Mouse (Mus musculus) CH12.LX (cell line): ENCODE data around the gene Spx. TPM values are rescaled to one million over a fixed set of nuclear protein-coding genes. Genes with fewer than 3 reads are reported as not detected.

Experiments used
- DNase-seq: peaks from one replicate; pipeline ENCODE4 v3.0.0-alpha.2; 2013; ENCODE audit errors: extremely low read depth
- H3K27ac ChIP-seq: 2 replicates; pipeline ENCODE4 v1.5.1; 2012; ENCODE audit warnings: low read depth, mild to moderate bottlenecking, control low read depth, moderate library complexity; ENCODE audit not compliant: insufficient read depth
- H3K27me3 ChIP-seq: replicated peaks from 2 replicates; pipeline ENCODE3; 2012; ENCODE audit warnings: inconsistent platforms
- H3K36me3 ChIP-seq, 2 experiments: replicated peaks in 1 of 2; 2 replicates each; pipeline versions ENCODE3 to v1.6.1; 2012; ENCODE audit warnings: inconsistent platforms in 1 of 2, low read length in 1 of 2, mild to moderate bottlenecking in 1 of 2, mixed read lengths in 1 of 2, moderate library complexity in 1 of 2; ENCODE audit not compliant: control insufficient read depth in 1 of 2, insufficient read depth in 1 of 2
- H3K4me1 ChIP-seq, 2 experiments: 2 replicates each; pipeline ENCODE4 v1.6.1; 2012; ENCODE audit warnings: inconsistent platforms in 1 of 2, moderate library complexity in 1 of 2; ENCODE audit not compliant: insufficient read depth in 2 of 2, control insufficient read depth in 1 of 2
- H3K4me2 ChIP-seq: 2 replicates; pipeline ENCODE4 v1.6.1; 2012; ENCODE audit warnings: low read depth, mild to moderate bottlenecking, control low read depth; ENCODE audit not compliant: poor library complexity, insufficient read depth, severe bottlenecking
- H3K4me3 ChIP-seq, 3 experiments: fragments of 150-350 bp in 1 of 3; sonication (generic) in 1 of 3; replicated peaks in 1 of 3; 2 replicates each; pipeline versions ENCODE3 to v1.5.1; 2011 to 2012; ENCODE audit warnings: low read depth in 2 of 3, low read length in 2 of 3, mild to moderate bottlenecking in 2 of 3, moderate library complexity in 2 of 3, control low read depth in 1 of 3, improper control_type of control experiment in 1 of 3, inconsistent platforms in 1 of 3, mixed read lengths in 1 of 3; ENCODE audit not compliant: poor library complexity in 1 of 3
- H3K79me2 ChIP-seq: replicated peaks from 2 replicates; pipeline ENCODE4 v1.6.1; 2012; ENCODE audit warnings: mild to moderate bottlenecking, moderate library complexity; ENCODE audit not compliant: control insufficient read depth, poor library complexity, insufficient read depth, severe bottlenecking; ENCODE audit errors: extremely low read depth
- H3K9ac ChIP-seq: 2 replicates; pipeline ENCODE4 v1.6.1; 2012; ENCODE audit warnings: low read depth, mild to moderate bottlenecking, control low read depth, moderate library complexity; ENCODE audit not compliant: insufficient read depth
- H3K9me3 ChIP-seq: replicated peaks from 2 replicates; pipeline ENCODE3; 2012; ENCODE audit warnings: low read length, inconsistent platforms, mixed read lengths
- BHLHE40 ChIP-seq: IDR thresholded peaks from 2 replicates; pipeline ENCODE4 v1.6.1; 2011; ENCODE audit warnings: mild to moderate bottlenecking, low read depth, low read length, improper control_type of control experiment
- CHD1 ChIP-seq: IDR thresholded peaks from 2 replicates; pipeline ENCODE4 v1.6.1; 2012; ENCODE audit warnings: low read depth, low read length, improper control_type of control experiment, inconsistent platforms
- CHD2 ChIP-seq: IDR thresholded peaks from 2 replicates; pipeline ENCODE4 v1.6.1; 2011; ENCODE audit warnings: low read length, improper control_type of control experiment
- CTCF ChIP-seq, 2 experiments: IDR thresholded peaks in 1 of 2; conservative IDR thresholded peaks in 1 of 2; 2 replicates each; pipeline ENCODE4 v1.5.1; 2011 to 2012; ENCODE audit warnings: low read depth in 2 of 2, low read length in 2 of 2, improper control_type of control experiment in 1 of 2, inconsistent platforms in 1 of 2, mild to moderate bottlenecking in 1 of 2, moderate library complexity in 1 of 2
- E2F4 ChIP-seq: IDR thresholded peaks from 2 replicates; pipeline ENCODE4 v1.6.1; 2011; ENCODE audit warnings: low read depth, low read length, improper control_type of control experiment; ENCODE audit not compliant: insufficient replicate concordance
- ELF1 ChIP-seq: IDR thresholded peaks from 2 replicates; pipeline ENCODE4 v1.6.1; 2014; ENCODE audit warnings: low read depth, mild to moderate bottlenecking, inconsistent platforms, low read length, improper control_type of control experiment
- EP300 ChIP-seq: IDR thresholded peaks from 2 replicates; pipeline ENCODE4 v1.6.1; 2011; ENCODE audit warnings: low read length, improper control_type of control experiment
- ETS1 ChIP-seq: conservative IDR thresholded peaks from 2 replicates; pipeline ENCODE4 v1.6.1; 2012; ENCODE audit warnings: low read depth, mild to moderate bottlenecking, inconsistent platforms, low read length, improper control_type of control experiment, moderate library complexity
- GABPA ChIP-seq: IDR thresholded peaks from 2 replicates; pipeline ENCODE4 v1.6.1; 2012; ENCODE audit warnings: low read depth, low read length, improper control_type of control experiment, inconsistent platforms; ENCODE audit not compliant: insufficient replicate concordance
- HCFC1 ChIP-seq: IDR thresholded peaks from 2 replicates; pipeline ENCODE4 v1.6.1; 2012; ENCODE audit warnings: low read depth, mild to moderate bottlenecking, inconsistent platforms, low read length, improper control_type of control experiment
- IRF4 ChIP-seq: IDR thresholded peaks from 2 replicates; pipeline ENCODE4 v1.6.1; 2014; ENCODE audit warnings: low read depth, mild to moderate bottlenecking, inconsistent platforms, low read length, improper control_type of control experiment
- JUN ChIP-seq: IDR thresholded peaks from 2 replicates; pipeline ENCODE4 v1.6.1; 2011; ENCODE audit warnings: low read depth, mild to moderate bottlenecking, low read length, improper control_type of control experiment, moderate library complexity; ENCODE audit not compliant: insufficient read depth
- JUND ChIP-seq: conservative IDR thresholded peaks from 2 replicates; pipeline ENCODE4 v1.6.1; 2011; ENCODE audit warnings: low read depth, low read length, improper control_type of control experiment
- KAT2A ChIP-seq: IDR thresholded peaks from 2 replicates; pipeline ENCODE4 v1.6.1; 2012; ENCODE audit warnings: low read length, improper control_type of control experiment, inconsistent platforms; ENCODE audit not compliant: insufficient replicate concordance
- MAX ChIP-seq: IDR thresholded peaks from 2 replicates; pipeline ENCODE4 v1.6.1; 2011; ENCODE audit warnings: low read length, improper control_type of control experiment
- MAZ ChIP-seq: IDR thresholded peaks from 2 replicates; pipeline ENCODE4 v1.6.1; 2012; ENCODE audit warnings: low read depth, mild to moderate bottlenecking, inconsistent platforms, low read length, improper control_type of control experiment, moderate library complexity
- MEF2A ChIP-seq: IDR thresholded peaks from 2 replicates; pipeline ENCODE4 v1.6.1; 2014; ENCODE audit warnings: low read depth, mild to moderate bottlenecking, inconsistent platforms, low read length, improper control_type of control experiment, borderline replicate concordance
- MXI1 ChIP-seq: IDR thresholded peaks from 2 replicates; pipeline ENCODE4 v1.6.1; 2011; ENCODE audit warnings: mild to moderate bottlenecking, low read depth, low read length, improper control_type of control experiment
- MYC ChIP-seq: IDR thresholded peaks from 2 replicates; pipeline ENCODE4 v1.6.1; 2011; ENCODE audit warnings: low read depth, mild to moderate bottlenecking, improper control_type of control experiment, low read length
- NELFE ChIP-seq: IDR thresholded peaks from 2 replicates; pipeline ENCODE4 v1.6.1; 2011; ENCODE audit warnings: low read depth, low read length, improper control_type of control experiment
- NRF1 ChIP-seq: IDR thresholded peaks from 2 replicates; pipeline ENCODE4 v1.6.1; 2014; ENCODE audit warnings: low read depth, mild to moderate bottlenecking, inconsistent platforms, low read length, improper control_type of control experiment, moderate library complexity
- PAX5 ChIP-seq: IDR thresholded peaks from 2 replicates; pipeline ENCODE4 v1.6.1; 2012; ENCODE audit warnings: low read length, inconsistent platforms, mixed read lengths
- POLR2A ChIP-seq: IDR thresholded peaks from 2 replicates; pipeline ENCODE4 v1.6.1; 2011; ENCODE audit warnings: low read depth, mild to moderate bottlenecking, improper control_type of control experiment, low read length
- POLR2AphosphoS2 ChIP-seq: IDR thresholded peaks from 2 replicates; pipeline ENCODE4 v1.6.1; 2011; ENCODE audit warnings: low read depth, low read length, improper control_type of control experiment
- RCOR1 ChIP-seq: conservative IDR thresholded peaks from 2 replicates; pipeline ENCODE4 v1.6.1; 2012; ENCODE audit warnings: low read depth, mild to moderate bottlenecking, inconsistent platforms, low read length, improper control_type of control experiment
- SIN3A ChIP-seq: IDR thresholded peaks from 2 replicates; pipeline ENCODE4 v1.6.1; 2012; ENCODE audit warnings: low read length, improper control_type of control experiment, inconsistent platforms
- SMC3 ChIP-seq: IDR thresholded peaks from 2 replicates; pipeline ENCODE4 v1.6.1; 2011; ENCODE audit warnings: low read depth, low read length, improper control_type of control experiment
- TBP ChIP-seq: conservative IDR thresholded peaks from 2 replicates; pipeline ENCODE4 v1.6.1; 2011; ENCODE audit warnings: low read depth, low read length, improper control_type of control experiment
- TCF12 ChIP-seq: IDR thresholded peaks from 2 replicates; pipeline ENCODE4 v1.6.1; 2014; ENCODE audit warnings: low read depth, mild to moderate bottlenecking, inconsistent platforms, low read length, improper control_type of control experiment
- UBTF ChIP-seq: IDR thresholded peaks from 2 replicates; pipeline ENCODE4 v1.6.1; 2012; ENCODE audit warnings: low read depth, mild to moderate bottlenecking, inconsistent platforms, low read length, improper control_type of control experiment, moderate library complexity
- USF1 ChIP-seq: IDR thresholded peaks from 2 replicates; pipeline ENCODE4 v1.6.1; 2014; ENCODE audit warnings: low read depth, mild to moderate bottlenecking, inconsistent platforms, low read length, improper control_type of control experiment
- USF2 ChIP-seq: conservative IDR thresholded peaks from 2 replicates; pipeline ENCODE4 v1.6.1; 2011; ENCODE audit warnings: low read depth, low read length, improper control_type of control experiment
- ZKSCAN1 ChIP-seq: IDR thresholded peaks from 2 replicates; pipeline ENCODE4 v1.6.1; 2012; ENCODE audit warnings: low read depth, inconsistent platforms, low read length, improper control_type of control experiment, borderline replicate concordance
- ZMIZ1 ChIP-seq: IDR thresholded peaks from 2 replicates; pipeline ENCODE4 v1.6.1; 2012; ENCODE audit warnings: low read depth, mild to moderate bottlenecking, inconsistent platforms, low read length, improper control_type of control experiment
- ZNF384 ChIP-seq: IDR thresholded peaks from 2 replicates; pipeline ENCODE4 v1.6.1; 2012; ENCODE audit warnings: low read depth, low read length, improper control_type of control experiment, inconsistent platforms
- dilution Hi-C: fragments of 300-500 bp; cut with MboI; formaldehyde crosslinking; loops from 2 replicates; pipeline ENCODE4 v1.14.3; 2020; ENCODE audit warnings: low sequenced_read_pairs; ENCODE audit not compliant: extremely low pct_unique_long_range_greater_than_20kb, extremely low pct_ligation_motif_present
- in situ Hi-C: fragments of 300-500 bp; cut with MboI; formaldehyde crosslinking; loops from 3 replicates; pipeline ENCODE4 v1.14.3; 2019; ENCODE audit warnings: low sequenced_read_pairs, low pct_ligation_motif_present, low pct_unique_long_range_greater_than_20kb, mixed read lengths
- polyA plus RNA-seq: library from polyadenylated mRNA; unstranded; fragments of >175 nt; gene quantifications from 2 replicates; pipeline ENCODE4 v1.2.1, GENCODE M21; 2012; ENCODE audit warnings: low read depth; ENCODE audit not compliant: insufficient read length
- total RNA-seq, 2 experiments: library from RNA; depleted of rRNA; stranded (reverse); fragments of 300-350 nt in 1 of 2; fragments of >200 nt in 1 of 2; gene quantifications; 2 replicates each; pipeline ENCODE4 v1.2.3; 2012 to 2014

Gene Spx
- total and polyA plus RNA-seq, 3 experiments: 0.16 to 0.51 TPM; not detected in 1

DNA sequence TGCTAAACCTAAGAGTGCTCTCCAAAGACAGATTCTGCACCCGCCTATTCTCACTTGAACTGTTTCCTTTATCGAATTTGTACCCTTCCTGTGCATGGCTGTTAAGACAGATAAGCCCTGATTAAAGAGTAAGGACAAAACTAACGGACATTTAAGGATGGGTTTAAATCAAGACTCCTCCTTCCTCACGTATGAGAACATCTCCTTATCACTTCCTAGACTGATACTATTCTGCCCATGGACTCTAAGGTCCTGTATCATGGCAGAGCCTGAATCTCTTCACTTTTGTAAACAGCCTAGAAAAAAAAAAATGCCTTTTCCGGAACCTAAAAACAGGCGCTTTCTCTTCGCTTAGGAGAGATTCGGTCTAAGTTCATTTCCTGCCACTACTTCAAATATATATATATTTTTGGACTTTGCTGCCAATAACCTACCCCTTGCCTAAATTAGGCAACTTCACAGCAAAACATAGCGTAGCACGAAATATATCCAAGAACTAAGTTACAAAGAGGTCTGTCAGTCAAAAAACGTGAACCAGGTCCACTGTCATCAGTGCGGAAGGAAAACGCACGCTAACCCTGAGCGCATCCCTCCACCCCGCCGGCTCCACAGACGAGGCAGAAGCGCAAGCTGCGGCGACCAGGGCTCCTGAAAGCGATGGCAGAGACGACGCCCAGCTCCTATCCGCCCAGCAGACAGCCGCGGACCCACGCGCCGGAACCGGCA, 26.8 kb upstream of the Spx start (continued):
- TF ChIP-seq TCF12 (no peak), POLR2AphosphoS2 (peak; percentile 51; the same call in 1 of the 2 replicates), UBTF (no peak)

- Histone ChIP-seq H3K27ac (peak within 1 kb of the TSS; percentile 10; the same call in 1 of the 2 replicates), H3K9ac (peak within 1 kb of the TSS; percentile 77), H3K27me3 (no peaks in the 10 kb centered on the region), H3K79me2 (peaks cover 59% of the 10 kb centered on the region), H3K4me1 (peaks cover 11 to 45% of the 10 kb centered on the region in 2 experiments), H3K9me3 (no peaks in the 10 kb centered on the region), H3K36me3 (peaks cover 3 to 46% of the 10 kb centered on the region in 2 experiments), H3K4me3 (peak within 1 kb of the TSS; percentile 87 to 97 (median 97)), H3K4me2 (peak within 1 kb of the TSS; percentile 98)
- peak; percentile 95 for DNase-seq
- dilution Hi-C loops (no loop called here), in situ Hi-C loops (no loop called here)
- peak; percentile 60 for TF ChIP-seq NRF1
- TF ChIP-seq ETS1: no peak
- TF ChIP-seq USF2: no peak
- TF ChIP-seq SIN3A: peak; percentile 97
- TF ChIP-seq MEF2A: no peak
- TF ChIP-seq ELF1: peak; percentile 96
- no peak for TF ChIP-seq MAZ
- no peak for TF ChIP-seq CTCF (conservative IDR thresholded peaks at IDR 0.05 in 1 of 2, IDR thresholded peaks at IDR 0.05 in 1 of 2; ENCODE audit: low read depth in 2 of 2, low read length in 2 of 2)
- TF ChIP-seq CHD1: no peak
- no peak for TF ChIP-seq ZKSCAN1
- TF ChIP-seq CHD2: peak; percentile 97
- no peak for TF ChIP-seq USF1
- TF ChIP-seq IRF4: peak; percentile 33; the same call in 1 of the 2 replicates
- peak; percentile 76 for TF ChIP-seq NELFE
- TF ChIP-seq SMC3: no peak
- no peak for TF ChIP-seq BHLHE40
- no peak for TF ChIP-seq JUN
- TF ChIP-seq ZNF384: no peak
- peak; percentile 98 for TF ChIP-seq MXI1
- TF ChIP-seq TBP: no peak
- peak; percentile 77 for TF ChIP-seq POLR2A
- TF ChIP-seq HCFC1: peak; percentile 87
- TF ChIP-seq GABPA: no peak; the same call in 1 of the 2 replicates
- peak; percentile 93 for TF ChIP-seq KAT2A
- TF ChIP-seq E2F4: peak; percentile 84; the same call in 1 of the 2 replicates
- no peak for TF ChIP-seq POLR2AphosphoS2
- TF ChIP-seq TCF12: peak; percentile 75; the same call in 1 of the 2 replicates
- TF ChIP-seq EP300: no peak
- TF ChIP-seq MAX: peak; percentile 87
- peak; percentile 69; the same call in 1 of the 2 replicates for TF ChIP-seq ZMIZ1
- TF ChIP-seq PAX5: no peak
- TF ChIP-seq UBTF: no peak
- TF ChIP-seq MYC: peak; percentile 68
- no peak for TF ChIP-seq JUND
- TF ChIP-seq RCOR1: no peak
Measured at GRCm38 (mm10) chr6:142387011-142387754, 26.1 kb upstream of the Spx start, which contains the start of the genes Recql and Golt1b. Recql (minus strand) TSS chr6:142387087. Golt1b (plus strand) TSS chr6:142387221.
